Mouse (Mus musculus): ENCODE results near the gene Cenpb. TPM values are rescaled to one million over a fixed set of nuclear protein-coding genes. Genes with fewer than 3 reads are reported as not detected.

Gene Cenpb
- polyA plus RNA-seq, 1 experiment from 2014 or later = 13.2 TPM

DNA sequence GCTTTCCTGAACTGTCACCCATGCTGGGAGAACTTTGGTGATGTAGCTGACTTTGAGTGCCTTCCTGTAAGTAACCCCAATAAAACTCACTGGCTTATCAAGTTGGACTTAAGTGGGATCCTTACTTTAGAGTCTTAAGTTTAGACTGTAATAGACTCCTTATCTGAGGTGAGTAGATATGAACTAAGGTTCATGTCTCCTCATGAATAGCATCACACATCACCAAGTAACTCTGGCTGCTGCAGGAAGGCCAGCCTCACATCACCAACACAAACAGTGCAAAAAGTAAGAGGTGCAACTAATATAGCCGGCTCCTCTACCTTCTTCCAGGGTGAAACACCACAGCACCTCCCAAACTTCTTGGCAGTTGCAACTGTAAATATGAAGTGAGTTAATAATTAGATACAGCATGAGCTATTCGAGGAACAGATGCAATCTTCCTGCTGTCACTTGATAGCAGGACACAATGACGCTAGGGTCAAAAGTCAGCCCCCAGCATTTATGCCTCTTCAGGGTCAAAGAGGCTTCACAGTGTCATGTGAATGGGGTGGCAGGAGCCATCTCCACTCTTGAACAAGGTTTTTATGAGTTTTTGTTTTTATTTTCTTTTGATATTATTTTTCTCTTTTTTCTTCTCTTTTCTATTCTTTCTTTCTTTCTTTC lies 42.1 kb upstream of the Cenpb start:
- H3K27me3 ChIP-seq (replicated peaks; ENCODE audit: insufficient read depth, low read length) = no peaks in the 10 kb centered on the region
- TF ChIP-seq CTCF (IDR thresholded peaks at IDR 0.05) (no peak), EP300 (IDR thresholded peaks at IDR 0.05) (no peak)

DNA sequence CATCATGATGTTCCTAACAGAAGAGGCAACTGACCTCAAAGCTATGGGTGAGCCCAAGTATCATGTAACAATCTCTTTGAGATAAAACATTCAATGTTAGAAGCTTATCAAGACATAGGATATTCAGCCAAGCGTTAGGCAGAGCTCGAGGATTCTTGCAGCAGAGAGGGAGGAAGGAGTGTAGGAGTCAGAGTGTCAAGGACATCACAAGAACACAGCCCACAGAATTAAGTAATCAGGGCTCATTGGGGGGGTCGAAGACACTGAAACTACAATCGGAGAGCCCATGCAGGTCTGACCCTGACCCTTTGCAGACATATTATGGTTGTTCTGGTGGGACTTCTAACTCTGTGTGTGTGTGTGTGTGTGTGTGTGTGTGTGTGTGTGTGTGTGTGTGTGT lies 40.2 kb upstream of the Cenpb start:
- TF ChIP-seq EP300 (IDR thresholded peaks at IDR 0.05) = no peak
- no peak for TF ChIP-seq CTCF (IDR thresholded peaks at IDR 0.05)
- Histone ChIP-seq H3K4me2 (replicated peaks; ENCODE audit: low read depth, low read length) (no peak overlapping the region), H3K4me3 (ENCODE audit: low read depth, low read length) (no peak overlapping the region), H3K27me3 (replicated peaks; ENCODE audit: insufficient read depth, low read length) (no peaks in the 10 kb centered on the region), H3K27ac (ENCODE audit: low read length) (no peak overlapping the region), H3K4me1 (ENCODE audit: insufficient read depth, low read depth, low read length) (no peaks in the 10 kb centered on the region), H3K9ac (replicated peaks; ENCODE audit: low read depth) (no peak overlapping the region), H3K36me3 (ENCODE audit: insufficient read depth, low read length) (no peaks in the 10 kb centered on the region), H3K9me3 (ENCODE audit: low read length) (no peaks in the 10 kb centered on the region)
- DNase-seq (ENCODE audit: low spot score) (no peak), ATAC-seq (no peak)
- WGBS = 60% methylated on average over 4 of the region's 4 CpGs

More for the DNA sequence above, 42.1 kb upstream of the Cenpb start:
- no peak overlapping the region for H3K9ac ChIP-seq (replicated peaks; ENCODE audit: low read depth)
- H3K36me3 ChIP-seq (ENCODE audit: insufficient read depth, low read length) = no peaks in the 10 kb centered on the region
- no peak overlapping the region for H3K27ac ChIP-seq (ENCODE audit: low read length)
- ATAC-seq (no peak), DNase-seq (ENCODE audit: low spot score) (no peak)
- H3K4me3 ChIP-seq (ENCODE audit: low read depth, low read length) = no peak overlapping the region
- H3K4me1 ChIP-seq (ENCODE audit: insufficient read depth, low read depth, low read length) = no peaks in the 10 kb centered on the region
- no peaks in the 10 kb centered on the region for H3K9me3 ChIP-seq (ENCODE audit: low read length)
- WGBS = 48% methylated on average over 3 of the region's 3 CpGs
- H3K4me2 ChIP-seq (replicated peaks; ENCODE audit: low read depth, low read length) = no peak overlapping the region

- 70% methylated on average over 7 of the region's 7 CpGs for WGBS
- no peak for TF ChIP-seq CTCF (IDR thresholded peaks at IDR 0.05)
- TF ChIP-seq EP300 (IDR thresholded peaks at IDR 0.05) = no peak
- no peaks in the 10 kb centered on the region for H3K27me3 ChIP-seq (replicated peaks; ENCODE audit: insufficient read depth, low read length)
- no peaks in the 10 kb centered on the region for H3K36me3 ChIP-seq (ENCODE audit: insufficient read depth, low read length)
- ATAC-seq (peak; percentile 31; the same call in 1 of the 2 replicates), DNase-seq (ENCODE audit: low spot score) (no peak)
- H3K4me3 ChIP-seq (ENCODE audit: low read depth, low read length) = no peak overlapping the region
- peaks cover 2% of the 10 kb centered on the region; the same call in 1 of the 2 replicates for H3K4me1 ChIP-seq (ENCODE audit: insufficient read depth, low read depth, low read length)
- no peak overlapping the region for H3K9ac ChIP-seq (replicated peaks; ENCODE audit: low read depth)
- H3K4me2 ChIP-seq (replicated peaks; ENCODE audit: low read depth, low read length) = no peak overlapping the region
- no peak overlapping the region for H3K27ac ChIP-seq (ENCODE audit: low read length)
- H3K9me3 ChIP-seq (ENCODE audit: low read length) = no peaks in the 10 kb centered on the region
These were observed 36.3 kb upstream of the Cenpb start for GRCm38 (mm10) chr2:131215941-131216858.

- H3K27me3 ChIP-seq (replicated peaks; ENCODE audit: insufficient read depth, low read length) = no peaks in the 10 kb centered on the region
- peaks cover 10% of the 10 kb centered on the region; the same call in 1 of the 2 replicates for H3K4me1 ChIP-seq (ENCODE audit: insufficient read depth, low read depth, low read length)
- no peaks in the 10 kb centered on the region for H3K9me3 ChIP-seq (ENCODE audit: low read length)
- no peaks in the 10 kb centered on the region for H3K36me3 ChIP-seq (ENCODE audit: insufficient read depth, low read length)
- H3K4me3 ChIP-seq (ENCODE audit: low read depth, low read length) = no peak overlapping the region
- DNase-seq (ENCODE audit: low spot score) = no peak
- H3K9ac ChIP-seq (replicated peaks; ENCODE audit: low read depth) = no peak overlapping the region
- H3K27ac ChIP-seq (ENCODE audit: low read length) = no peak overlapping the region
- 82% methylated on average over 7 of the region's 7 CpGs for WGBS
- H3K4me2 ChIP-seq (replicated peaks; ENCODE audit: low read depth, low read length) = no peak overlapping the region
- no peak for ATAC-seq
- TF ChIP-seq CTCF (IDR thresholded peaks at IDR 0.05) = no peak
- no peak for TF ChIP-seq EP300 (IDR thresholded peaks at IDR 0.05)
These were observed 33.9 kb upstream of the Cenpb start for GRCm38 (mm10) chr2:131213773-131214172.

DNA sequence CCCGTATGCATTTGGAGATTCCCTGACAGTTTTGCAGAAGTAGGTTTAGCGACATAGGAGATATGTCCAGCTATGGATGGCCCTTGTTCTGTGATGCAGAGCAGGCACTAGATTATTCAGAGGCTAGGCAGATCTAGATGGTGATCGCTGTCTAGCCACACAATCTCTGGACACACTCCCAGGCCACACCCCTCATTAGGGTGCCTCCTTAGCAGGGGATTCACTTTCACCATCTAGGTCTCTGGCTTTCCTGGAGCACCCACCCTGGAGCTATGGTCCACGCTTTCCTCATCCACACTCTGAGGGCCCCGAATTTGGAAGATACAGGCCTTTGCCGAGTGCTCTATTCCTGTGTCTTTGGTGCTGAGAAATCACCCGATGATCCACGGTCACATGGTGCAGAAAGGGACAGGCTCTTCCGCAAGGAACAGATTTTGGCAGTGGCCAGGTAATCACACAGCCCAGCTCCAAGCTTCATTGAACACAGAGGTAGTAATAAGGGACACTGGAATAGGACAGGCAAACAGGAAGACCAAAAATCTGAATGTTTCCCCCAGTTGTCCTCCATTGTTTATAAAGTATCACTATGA lies 31.3 kb upstream of the Cenpb start:
- H3K27ac ChIP-seq (ENCODE audit: low read length) = peak overlapping the region; percentile 98
- no peaks in the 10 kb centered on the region for H3K9me3 ChIP-seq (ENCODE audit: low read length)
- no peaks in the 10 kb centered on the region for H3K36me3 ChIP-seq (ENCODE audit: insufficient read depth, low read length)
- H3K27me3 ChIP-seq (replicated peaks; ENCODE audit: insufficient read depth, low read length) = no peaks in the 10 kb centered on the region
- peaks cover 10% of the 10 kb centered on the region; the same call in 1 of the 2 replicates for H3K4me1 ChIP-seq (ENCODE audit: insufficient read depth, low read depth, low read length)
- H3K4me3 ChIP-seq (ENCODE audit: low read depth, low read length) = peak overlapping the region; percentile 49
- H3K4me2 ChIP-seq (replicated peaks; ENCODE audit: low read depth, low read length) = peak overlapping the region; percentile 68
- H3K9ac ChIP-seq (replicated peaks; ENCODE audit: low read depth) = peak overlapping the region; percentile 52; the same call in 1 of the 2 replicates
- TF ChIP-seq CTCF (IDR thresholded peaks at IDR 0.05) (no peak), EP300 (IDR thresholded peaks at IDR 0.05) (no peak)
- DNase-seq (ENCODE audit: low spot score) (peak; percentile 45), ATAC-seq (no peak)
- 50% methylated on average over 9 of the region's 9 CpGs for WGBS

Data from lung, postnatal 0 days (tissue).